ENCODE assay signal across 8 mouse cellular contexts in genomic region chr4:136052060-136052459, GRCm38 (mm10). TPM values are rescaled to one million over a fixed set of nuclear protein-coding genes. Genes with fewer than 3 reads are reported as not detected.
DNase-seq lines count a peak whose midpoint lies in the region; ATAC-seq and TF ChIP-seq lines count a peak whose summit lies in the region.

No protein-coding gene starts in this region.

- peak; percentile 17 for DNase-seq in lung, embryonic 14.5 days
- DNase-seq in lung, postnatal 10 days: no peak
- no peak for DNase-seq in urinary bladder, adult 18-20 months (ENCODE audit: low spot score in 2 of 2)
- no peak for DNase-seq in ovary, postnatal 14 days (ENCODE audit: low spot score)
- no peak for DNase-seq in ovary, postnatal 10 days (ENCODE audit: low spot score)

- WGBS in lung, embryonic 14.5 days: 0% methylated on average over 3 of the region's 3 CpGs
- 0% methylated on average over 3 of the region's 3 CpGs for WGBS in embryonic facial prominence, embryonic 12.5 days
- WGBS in intestine, postnatal 0 days: 0% methylated on average over 3 of the region's 3 CpGs
- 4% methylated on average over 3 of the region's 3 CpGs for WGBS in olfactory bulb, adult 2 months

- H3K36me3 ChIP-seq in lung, embryonic 14.5 days (ENCODE audit: insufficient read depth): peaks cover 53% of the 10 kb centered on the region
- peaks cover 50% of the 10 kb centered on the region for H3K36me3 ChIP-seq in embryonic facial prominence, embryonic 12.5 days
- peaks cover 35% of the 10 kb centered on the region for H3K36me3 ChIP-seq in intestine, postnatal 0 days (ENCODE audit: control insufficient read depth, insufficient read depth)

- H3K4me2 ChIP-seq in lung, embryonic 14.5 days: peak overlapping the region; percentile 97
- peak overlapping the region; percentile 98 for H3K4me2 ChIP-seq in embryonic facial prominence, embryonic 12.5 days (replicated peaks)
- H3K4me2 ChIP-seq in intestine, postnatal 0 days (replicated peaks; ENCODE audit: low read depth): peak overlapping the region; percentile 79

- peaks cover 10% of the 10 kb centered on the region; the same call in 1 of the 2 replicates for H3K4me1 ChIP-seq in lung, embryonic 14.5 days (ENCODE audit: insufficient read depth)
- peaks cover 19% of the 10 kb centered on the region for H3K4me1 ChIP-seq in embryonic facial prominence, embryonic 12.5 days
- peaks cover 4% of the 10 kb centered on the region for H3K4me1 ChIP-seq in intestine, postnatal 0 days (replicated peaks; ENCODE audit: control insufficient read depth, insufficient read depth, low read length)
- H3K4me1 ChIP-seq in olfactory bulb, adult 2 months (ENCODE audit: control insufficient read depth, insufficient read depth, low read length): peaks cover 9% of the 10 kb centered on the region

- ATAC-seq in lung, embryonic 14.5 days (ENCODE audit: insufficient read depth): no peak
- ATAC-seq in embryonic facial prominence, embryonic 12.5 days (ENCODE audit: insufficient number of reproducible peaks, insufficient read depth, low FRiP score, low TSS enrichment): no peak
- no peak for ATAC-seq in intestine, postnatal 0 days

- H3K4me3 ChIP-seq in lung, embryonic 14.5 days (ENCODE audit: low read depth, low read length): peak overlapping the region; percentile 95
- H3K4me3 ChIP-seq in embryonic facial prominence, embryonic 12.5 days: peak overlapping the region; percentile 98
- peak overlapping the region; percentile 92 for H3K4me3 ChIP-seq in intestine, postnatal 0 days (ENCODE audit: low read depth, low read length)
- H3K4me3 ChIP-seq in olfactory bulb, adult 2 months (ENCODE audit: insufficient read depth, low read depth, low read length): peak overlapping the region; percentile 79

- H3K9ac ChIP-seq in lung, embryonic 14.5 days: peak overlapping the region; percentile 100
- peak overlapping the region; percentile 99 for H3K9ac ChIP-seq in embryonic facial prominence, embryonic 12.5 days
- H3K9ac ChIP-seq in intestine, postnatal 0 days (ENCODE audit: low read depth, low read length): peak overlapping the region; percentile 97

- no peak for TF ChIP-seq CTCF in lung, embryonic 14.5 days (IDR thresholded peaks at IDR 0.05; ENCODE audit: low read depth)
- TF ChIP-seq CTCF in intestine, postnatal 0 days (IDR thresholded peaks at IDR 0.05; ENCODE audit: low read depth): no peak
- no peak for TF ChIP-seq CTCF in olfactory bulb, adult 2 months (IDR thresholded peaks at IDR 0.05; ENCODE audit: insufficient read depth, low read depth, low read length)

- no peak for TF ChIP-seq POLR2A in olfactory bulb, adult 2 months (IDR thresholded peaks at IDR 0.05; ENCODE audit: insufficient read depth, low read depth, low read length)

- H3K9me3 ChIP-seq in lung, embryonic 14.5 days (ENCODE audit: low read depth, low read length): no peaks in the 10 kb centered on the region
- H3K9me3 ChIP-seq in embryonic facial prominence, embryonic 12.5 days: no peaks in the 10 kb centered on the region
- no peaks in the 10 kb centered on the region for H3K9me3 ChIP-seq in intestine, postnatal 0 days (ENCODE audit: control insufficient read depth)

- H3K27me3 ChIP-seq in lung, embryonic 14.5 days (ENCODE audit: insufficient read depth, low read length): no peaks in the 10 kb centered on the region
- H3K27me3 ChIP-seq in embryonic facial prominence, embryonic 12.5 days: no peaks in the 10 kb centered on the region; the same call in 1 of the 2 replicates
- H3K27me3 ChIP-seq in intestine, postnatal 0 days (replicated peaks; ENCODE audit: control insufficient read depth, insufficient read depth, low read length): no peaks in the 10 kb centered on the region

- peak overlapping the region; percentile 95; the same call in 1 of the 2 replicates for H3K27ac ChIP-seq in lung, embryonic 14.5 days (ENCODE audit: low read depth)
- H3K27ac ChIP-seq in embryonic facial prominence, embryonic 12.5 days: 0 out of 2 replicates have a peak overlapping the region, but pooled peaks have one; percentile 93
- H3K27ac ChIP-seq in intestine, postnatal 0 days (ENCODE audit: low read depth, low read length): no peak overlapping the region
- no peak overlapping the region for H3K27ac ChIP-seq in olfactory bulb, adult 2 months (ENCODE audit: insufficient read depth, low read depth, low read length)

RNA-seq across cellular contexts. Expression of gene Rpl11, which starts 1.2 kb away (rescaled TPM):
- 548 and 564 TPM in 2 replicates for polyA plus RNA-seq in lung, embryonic 14.5 days (2014; fragmentation: Nextera tagmentation; extraction: Ambion mirVana)
- polyA plus RNA-seq in embryonic facial prominence, embryonic 12.5 days (2016; fragmentation: Nextera tagmentation; extraction: Ambion mirVana): 390 and 392 TPM in 2 replicates
- 268 and 276 TPM in 2 replicates for polyA plus RNA-seq in intestine, postnatal 0 days (2015; fragmentation: Nextera tagmentation; extraction: Ambion mirVana)
- not detected in 2 replicates for polyA plus RNA-seq in olfactory bulb, adult 2 months (2012; ENCODE audit: insufficient read depth, insufficient read length, low replicate concordance, missing spikeins)

RNA-seq across cellular contexts. Expression of gene Eloa, which starts 30.5 kb away (rescaled TPM):
- polyA plus RNA-seq in lung, embryonic 14.5 days (2014; fragmentation: Nextera tagmentation; extraction: Ambion mirVana): 41.8 and 42.5 TPM in 2 replicates
- 41.9 and 43.4 TPM in 2 replicates for polyA plus RNA-seq in embryonic facial prominence, embryonic 12.5 days (2016; fragmentation: Nextera tagmentation; extraction: Ambion mirVana)
- polyA plus RNA-seq in intestine, postnatal 0 days (2015; fragmentation: Nextera tagmentation; extraction: Ambion mirVana): 17.1 and 18.3 TPM in 2 replicates
- not detected in 2 replicates for polyA plus RNA-seq in olfactory bulb, adult 2 months (2012; ENCODE audit: insufficient read depth, insufficient read length, low replicate concordance, missing spikeins)

Comparison
In these comparisons a context has a peak if more than half of its experiments do, and no peak if none do; other contexts are left out.
1. H3K27ac ChIP-seq: peak in lung, embryonic 14.5 days (single experiment) and embryonic facial prominence, embryonic 12.5 days (single experiment); none in intestine, postnatal 0 days (single experiment) and olfactory bulb, adult 2 months (single experiment).
2. RNA of gene Rpl11, which starts 1.2 kb away (polyA plus RNA-seq): 548 to 564 TPM in lung, embryonic 14.5 days, 390 to 392 TPM in embryonic facial prominence, embryonic 12.5 days and 268 to 276 TPM in intestine, postnatal 0 days; not detected in olfactory bulb, adult 2 months; every median in the first group is over 100 times any median in the second.
3. Peak in every context shown above with its lines, with median percentiles within 50 percentile points of each other: H3K4me2 ChIP-seq, H3K4me3 ChIP-seq and H3K9ac ChIP-seq.